Mouse (Mus musculus): Measurements from ENCODE around the gene Bdkrb2.

DNA sequence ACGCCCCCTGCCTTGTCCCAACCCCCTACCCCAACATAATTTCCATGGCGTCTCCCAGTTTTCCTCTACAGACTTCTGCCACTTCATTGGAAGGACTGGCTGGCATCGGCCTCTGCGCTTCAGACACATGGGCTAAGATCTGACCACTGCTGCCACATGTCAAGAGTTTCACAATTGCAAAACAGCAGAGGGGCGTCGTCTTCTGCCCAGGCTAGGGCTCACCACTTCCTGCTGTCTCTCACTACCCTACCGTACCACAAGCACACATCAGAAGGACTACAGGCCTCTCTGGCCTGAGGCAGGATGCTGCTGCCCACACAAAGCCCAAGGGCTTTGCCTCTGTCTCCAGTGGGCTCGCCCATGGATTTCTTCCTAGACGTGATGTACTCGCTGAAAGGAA, 23.4 kb upstream of the Bdkrb2 start:
- TF ChIP-seq POLR2AphosphoS5 (IDR thresholded peaks at IDR 0.05; ENCODE audit: insufficient replicate concordance, low read depth, low read length) (no peak), CTCF (IDR thresholded peaks at IDR 0.05; ENCODE audit: low read depth, low read length) (no peak), GATA1 (IDR thresholded peaks at IDR 0.05; ENCODE audit: borderline replicate concordance, low read length) (no peak), TAL1 (conservative IDR thresholded peaks at IDR 0.05; ENCODE audit: low read depth, low read length) (no peak)
